Mouse (Mus musculus): ENCODE measurements at regions not wholly inside any gene's neighbourhood (a gene's known extent, or its start where the extent isn't known, plus 50 kb on each side); places are given as distances from the start of the nearest gene placed in this dataset.
A peak's percentile ranks its signal among the peaks of the same experiment; 100 is the strongest.

- DNase-seq (ENCODE audit: low spot score) = peak; percentile 4
Measured at GRCm38 (mm10) chrX:112801113-112801512, 102.7 kb upstream of the Pof1b start.

GRCm38 (mm10) chrX:112778434-112778833, 80.0 kb upstream of the Pof1b start:
- no peak for DNase-seq (ENCODE audit: low spot score)

GRCm38 (mm10) chrX:112755976-112756375, 57.5 kb upstream of the Pof1b start:
- no peak for DNase-seq (ENCODE audit: low spot score)

All from testis, postnatal 14 days (tissue).